ENCODE assay signal across 23 mouse cellular contexts in the genomic region with DNA sequence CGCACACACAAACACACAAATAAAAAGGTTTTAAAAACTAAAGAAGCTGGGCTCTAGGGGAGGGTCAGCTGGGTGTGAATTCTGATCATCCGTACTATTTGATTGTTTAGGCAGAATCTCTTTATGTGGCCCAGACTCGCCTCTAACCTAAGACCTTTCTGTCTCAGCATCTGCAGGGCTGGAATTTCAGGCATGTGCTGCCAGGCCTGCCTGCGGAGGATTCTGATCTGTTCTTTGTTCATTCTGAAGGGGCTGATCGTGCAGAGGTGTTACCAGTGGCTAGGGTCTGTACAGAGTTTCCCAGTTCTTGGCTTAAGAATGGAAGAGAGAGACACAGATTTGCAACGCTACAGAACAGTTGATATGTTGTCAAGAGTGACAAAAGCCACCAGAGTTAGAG.
DNase-seq lines count a peak whose midpoint lies in the region; ATAC-seq and TF ChIP-seq lines count a peak whose summit lies in the region.
"Had no signal": no experiment of that assay in that cellular context is flagged by ENCODE, and none has a peak within 500 bp of the region (broad histone marks: within the 10 kb centered on the region; RNA-seq: fewer than 3 reads in every experiment).

No protein-coding gene starts in this region.

- intact Hi-C loops in gastrocnemius, adult 2 months (cut with DNase I) = no loop called here
- intact Hi-C loops in gastrocnemius, postnatal 36 days (cut with DNase I) = no loop called here

- no peak overlapping the region for H3K27ac ChIP-seq in gastrocnemius, adult 2 months
- no peak overlapping the region for H3K27ac ChIP-seq in midbrain, embryonic 11.5 days (ENCODE audit: low read depth, low read length)
- no peak overlapping the region for H3K27ac ChIP-seq in midbrain, embryonic 13.5 days
- H3K27ac ChIP-seq in embryonic facial prominence, embryonic 10.5 days (replicated peaks) = peak overlapping the region; percentile 65; the same call in 1 of the 2 replicates
- H3K27ac ChIP-seq in cerebellum, adult 2 months (ENCODE audit: insufficient read depth, low read length) = no peak overlapping the region
- H3K27ac ChIP-seq: hindbrain, embryonic 12.5 days; kidney, postnatal 0 days; left cerebral cortex, adult 2 months; liver, embryonic 15.5 days; midbrain, embryonic 15.5 days had no signal

- H3K36me3 ChIP-seq in midbrain, embryonic 11.5 days (ENCODE audit: control insufficient read depth, insufficient read depth, low read length) = no peaks in the 10 kb centered on the region
- H3K36me3 ChIP-seq in midbrain, embryonic 13.5 days = no peaks in the 10 kb centered on the region
- H3K36me3 ChIP-seq in embryonic facial prominence, embryonic 10.5 days (replicated peaks) = no peaks in the 10 kb centered on the region
- H3K36me3 ChIP-seq: hindbrain, embryonic 12.5 days; liver, embryonic 15.5 days; midbrain, embryonic 15.5 days had no signal

- 12% methylated on average over 6 of the region's 6 CpGs for WGBS in midbrain, embryonic 11.5 days
- WGBS in midbrain, embryonic 13.5 days = 17% methylated on average over 6 of the region's 6 CpGs
- 21% methylated on average over 6 of the region's 6 CpGs for WGBS in embryonic facial prominence, embryonic 10.5 days
- WGBS in cerebellum, adult 2 months = 82% methylated on average over 6 of the region's 6 CpGs

- TF ChIP-seq CTCF in gastrocnemius, adult 2 months (IDR thresholded peaks at IDR 0.05) = no peak
- TF ChIP-seq CTCF in cerebellum, adult 2 months (IDR thresholded peaks at IDR 0.05; ENCODE audit: borderline replicate concordance, insufficient read depth, low read depth, low read length) = no peak

- H3K4me3 ChIP-seq in gastrocnemius, adult 2 months = no peak overlapping the region
- H3K4me3 ChIP-seq in midbrain, embryonic 11.5 days (ENCODE audit: low read depth, low read length) = no peak overlapping the region
- H3K4me3 ChIP-seq in midbrain, embryonic 13.5 days (replicated peaks) = no peak overlapping the region
- no peak overlapping the region for H3K4me3 ChIP-seq in embryonic facial prominence, embryonic 10.5 days
- H3K4me3 ChIP-seq in cerebellum, adult 2 months (replicated peaks; ENCODE audit: insufficient read depth, low read depth, low read length) = no peak overlapping the region
- H3K4me3 ChIP-seq: hindbrain, embryonic 12.5 days; left cerebral cortex, adult 2 months; liver, embryonic 15.5 days; midbrain, embryonic 15.5 days; myocyte had no signal

- no peak overlapping the region for H3K9ac ChIP-seq in midbrain, embryonic 11.5 days (ENCODE audit: low read length)
- no peak overlapping the region for H3K9ac ChIP-seq in midbrain, embryonic 13.5 days (replicated peaks)
- H3K9ac ChIP-seq: forebrain, postnatal 0 days; hindbrain, embryonic 12.5 days; liver, embryonic 15.5 days; midbrain, embryonic 15.5 days had no signal

- no peak overlapping the region for H3K4me2 ChIP-seq in midbrain, embryonic 11.5 days
- no peak overlapping the region for H3K4me2 ChIP-seq in midbrain, embryonic 13.5 days (replicated peaks)
- H3K4me2 ChIP-seq: heart, embryonic 11.5 days; hindbrain, embryonic 12.5 days; liver, embryonic 15.5 days; midbrain, embryonic 15.5 days had no signal

- no peak for ATAC-seq in midbrain, embryonic 11.5 days (ENCODE audit: low FRiP score)
- no peak for ATAC-seq in midbrain, embryonic 13.5 days
- ATAC-seq: forebrain, postnatal 0 days; inflammation-experienced regulatory T-cells, adult 6 months; lung, postnatal 0 days; midbrain, embryonic 15.5 days had no signal

- no peak for TF ChIP-seq POLR2A in cerebellum, adult 2 months (IDR thresholded peaks at IDR 0.05; ENCODE audit: borderline replicate concordance, insufficient read depth, low read length)

- peaks cover 24% of the 10 kb centered on the region for H3K4me1 ChIP-seq in midbrain, embryonic 11.5 days (ENCODE audit: control insufficient read depth, insufficient read depth, low read length)
- peaks cover 21% of the 10 kb centered on the region for H3K4me1 ChIP-seq in midbrain, embryonic 13.5 days (replicated peaks)
- peaks cover 41% of the 10 kb centered on the region for H3K4me1 ChIP-seq in embryonic facial prominence, embryonic 10.5 days
- H3K4me1 ChIP-seq in cerebellum, adult 2 months (ENCODE audit: control insufficient read depth, insufficient read depth, low read length) = no peaks in the 10 kb centered on the region

- peak; percentile 2 for DNase-seq in gastrocnemius, adult 2 months
- DNase-seq in gastrocnemius, postnatal 10 days = no peak
- peak; percentile 92 for DNase-seq in midbrain, embryonic 11.5 days (ENCODE audit: low spot score, missing footprints)
- DNase-seq in embryonic facial prominence, embryonic 10.5 days (ENCODE audit: low spot score) = peak; percentile 59
- no peak for DNase-seq in urinary bladder, postnatal 4 days (ENCODE audit: low spot score in 2 of 2)
- no peak for DNase-seq in cerebellum, adult 2 months
- DNase-seq in gastrocnemius, postnatal 36 days = no peak
- DNase-seq: adrenal gland, postnatal 14 days; cerebellum, adult 9-11 months; forebrain, postnatal 0 days; kidney, adult 2 months; layer of hippocampus, adult 9-11 months; liver had no signal

- no peaks in the 10 kb centered on the region for H3K9me3 ChIP-seq in midbrain, embryonic 11.5 days (ENCODE audit: control insufficient read depth, low read length)
- no peaks in the 10 kb centered on the region for H3K9me3 ChIP-seq in midbrain, embryonic 13.5 days
- H3K9me3 ChIP-seq in embryonic facial prominence, embryonic 10.5 days = no peaks in the 10 kb centered on the region
- H3K9me3 ChIP-seq: hindbrain, embryonic 12.5 days; liver, embryonic 15.5 days; midbrain, embryonic 15.5 days had no signal

- H3K27me3 ChIP-seq in midbrain, embryonic 11.5 days (ENCODE audit: control insufficient read depth, insufficient read depth, low read length) = no peaks in the 10 kb centered on the region
- peaks cover 6% of the 10 kb centered on the region; the same call in 1 of the 2 replicates for H3K27me3 ChIP-seq in midbrain, embryonic 13.5 days
- H3K27me3 ChIP-seq in embryonic facial prominence, embryonic 10.5 days (replicated peaks; ENCODE audit: low read depth, poor library complexity, severe bottlenecking) = peaks cover 16% of the 10 kb centered on the region; the same call in 1 of the 2 replicates
- H3K27me3 ChIP-seq in cerebellum, adult 2 months (ENCODE audit: control insufficient read depth, insufficient read depth, low read length) = no peaks in the 10 kb centered on the region
- H3K27me3 ChIP-seq: hindbrain, embryonic 12.5 days; liver, embryonic 15.5 days; midbrain, embryonic 15.5 days had no signal

Comparison
In these comparisons a context has a peak if more than half of its experiments do, and no peak if none do; other contexts are left out.
1. DNase-seq: peak in gastrocnemius, adult 2 months (single experiment), midbrain, embryonic 11.5 days (single experiment) and embryonic facial prominence, embryonic 10.5 days (single experiment); none in gastrocnemius, postnatal 10 days (single experiment), urinary bladder, postnatal 4 days (0 of 2), cerebellum, adult 2 months (0 of 2) and gastrocnemius, postnatal 36 days (0 of 2).